Mouse (Mus musculus): Measurements from ENCODE around the gene Fmnl3.

Fmnl3 gene

DNA sequence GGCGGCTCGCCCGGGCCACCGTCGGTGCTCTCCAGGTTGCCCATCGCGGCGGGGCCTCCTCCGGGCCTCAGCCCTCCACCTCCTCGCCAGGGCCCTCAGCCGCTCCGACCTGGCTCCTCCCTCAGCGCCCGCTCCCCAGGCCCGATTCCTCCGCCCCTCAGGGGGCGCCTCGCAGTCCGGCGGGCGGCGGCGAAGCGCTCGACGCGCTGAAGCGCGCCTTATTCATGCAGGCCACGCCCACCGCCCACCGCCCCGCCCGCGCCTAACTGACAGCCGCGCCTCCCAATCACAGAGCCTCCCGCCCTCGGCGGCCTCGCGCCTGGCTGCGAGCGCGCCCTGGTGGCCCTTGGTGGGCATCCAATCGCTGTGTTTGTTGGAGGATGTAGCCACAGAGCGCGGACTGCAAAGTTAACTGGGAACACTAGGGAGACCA is at the start of gene Fmnl3:
Gene Fmnl3, minus strand, starts transcription at position 224 of the 433 bp plus-strand sequence.
- DNase-seq (ENCODE audit: low read depth) = peak; percentile 98

DNA sequence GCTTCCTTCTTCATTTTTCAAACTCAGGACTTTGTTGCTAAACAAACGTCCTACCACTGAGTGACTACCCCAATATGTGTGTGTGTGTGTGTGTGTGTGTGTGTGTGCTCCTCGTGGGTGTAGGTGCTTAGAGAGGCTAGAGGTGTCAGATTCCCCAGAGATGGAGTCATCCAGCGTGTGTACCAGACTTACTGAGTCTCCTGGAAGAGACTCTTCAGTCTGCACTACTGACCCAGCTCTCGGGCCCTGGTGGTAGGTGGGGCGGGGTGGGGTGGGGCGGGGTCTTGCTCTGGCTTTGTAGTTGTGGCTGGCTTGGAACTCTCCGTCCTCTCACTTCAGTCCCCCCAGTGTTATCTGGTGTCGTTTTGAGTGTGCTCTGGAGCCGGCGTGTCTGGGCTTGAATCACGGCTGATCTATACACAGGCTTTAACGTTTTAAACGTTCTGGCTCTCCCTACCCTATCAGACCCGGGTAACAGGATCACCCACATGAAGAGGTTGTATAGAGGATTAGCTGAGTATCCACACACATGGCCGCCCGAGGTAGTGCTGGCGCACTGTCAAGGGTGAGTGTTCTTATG is 47.5 kb upstream of the Fmnl3 start:
- DNase-seq (ENCODE audit: low read depth) = no peak

DNA sequence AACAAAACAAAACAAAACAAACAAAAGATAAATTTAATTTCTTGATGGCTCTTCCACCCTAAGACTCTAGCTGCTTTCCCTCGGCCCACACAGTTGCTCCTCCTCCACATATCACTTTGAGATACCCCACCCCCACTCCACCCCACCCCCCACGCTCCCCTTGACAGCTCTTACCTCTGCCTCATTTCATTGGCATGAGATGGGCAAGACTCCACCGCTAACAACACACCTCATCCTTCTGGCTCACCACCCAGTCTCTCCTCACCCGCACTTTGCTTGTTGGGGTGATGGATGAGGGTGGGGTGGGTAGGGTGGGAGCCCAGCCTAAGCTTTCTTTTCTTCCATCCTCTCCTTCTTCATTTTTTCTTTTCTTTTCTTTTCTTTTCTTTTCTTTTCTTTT is 46.7 kb upstream of the Fmnl3 start:
- no peak for DNase-seq (ENCODE audit: low read depth)

DNA sequence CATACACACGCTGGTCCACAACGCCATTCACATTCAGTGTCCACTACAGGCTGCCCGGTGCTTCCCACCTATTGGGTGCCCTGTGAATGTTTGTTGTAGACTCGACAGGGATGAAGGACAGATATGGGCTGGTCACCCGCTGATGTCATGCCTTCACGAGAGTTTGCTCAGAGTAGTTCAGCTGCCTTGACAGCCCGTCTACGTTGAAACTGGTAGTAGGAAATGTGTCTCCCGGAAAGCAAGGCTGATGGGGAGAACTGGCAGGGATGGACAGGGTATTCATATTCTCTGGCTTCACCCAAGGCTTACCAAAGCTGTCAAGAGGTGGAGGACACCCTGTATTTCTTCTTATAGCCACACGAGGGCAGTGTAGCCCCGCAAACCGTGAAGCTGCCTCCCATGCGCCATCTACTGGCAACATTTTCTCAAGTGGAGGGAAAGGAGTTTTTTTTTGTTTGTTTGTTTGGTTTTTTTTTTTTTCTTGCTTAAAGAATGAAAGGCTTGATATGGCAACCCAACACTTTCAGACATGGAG is 46.1 kb upstream of the Fmnl3 start:
- peak; percentile 97 for DNase-seq (ENCODE audit: low read depth)

DNA sequence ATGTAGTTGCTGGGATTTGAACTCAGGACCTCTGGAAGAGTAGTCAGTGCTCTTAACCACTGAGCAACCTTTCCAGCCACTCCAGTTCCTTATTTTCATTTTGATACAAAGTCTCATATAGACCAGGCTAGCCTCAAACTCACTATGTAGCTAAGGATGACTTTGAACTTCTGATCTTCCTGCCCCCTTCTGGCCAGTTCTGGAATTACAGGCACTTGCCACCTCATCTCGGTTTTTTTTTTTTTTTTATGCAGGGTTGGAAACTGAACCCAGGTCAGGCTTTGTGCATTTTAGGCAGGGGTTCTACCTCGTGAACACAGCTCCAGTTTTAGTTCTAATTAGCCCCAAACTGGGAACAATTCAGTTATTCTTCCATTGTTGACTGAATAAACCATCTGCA is 45.5 kb upstream of the Fmnl3 start:
- peak; percentile 89 for DNase-seq (ENCODE audit: low read depth)

DNA sequence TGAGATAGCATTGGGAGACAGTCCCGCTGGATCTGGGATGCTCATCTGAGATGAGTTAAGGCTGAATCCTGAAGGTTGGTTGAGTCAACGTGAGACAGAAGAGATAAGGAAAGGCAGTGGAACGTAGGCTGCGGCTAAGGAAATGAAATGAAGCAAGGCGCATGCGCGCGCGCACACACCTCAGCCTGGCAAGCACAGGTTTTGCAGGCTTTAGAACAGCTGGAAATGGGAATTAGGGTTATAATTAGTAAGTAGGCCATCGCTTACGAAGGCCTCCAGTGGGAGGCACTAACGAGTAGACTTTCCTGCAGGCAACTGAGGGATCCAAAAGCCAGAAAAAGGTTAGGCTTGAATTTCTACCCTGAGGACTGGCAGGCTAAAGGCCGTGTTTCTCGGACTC is 41.5 kb upstream of the Fmnl3 start:
- DNase-seq (ENCODE audit: low read depth) = no peak

DNA sequence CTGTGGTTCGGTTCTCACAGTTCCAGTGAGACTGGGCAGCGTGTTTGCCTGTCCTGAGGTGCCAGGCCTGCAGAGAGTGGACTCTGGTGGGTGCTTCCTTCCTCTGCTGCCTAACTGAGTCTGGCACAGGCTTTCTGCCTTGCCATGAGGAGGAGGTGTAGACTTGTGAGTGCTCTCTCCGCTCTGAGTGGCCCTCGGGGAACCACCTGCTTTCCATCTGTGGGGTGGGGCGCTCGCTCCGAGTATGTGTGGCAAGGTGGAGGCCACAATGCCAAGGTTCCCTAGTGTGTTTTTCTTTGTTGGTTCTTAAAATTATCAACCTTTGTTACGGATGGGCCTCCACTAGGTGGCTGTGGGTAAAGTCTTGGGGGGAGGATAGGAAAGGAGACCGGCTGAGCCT is 38.6 kb upstream of the Fmnl3 start:
- no peak for DNase-seq (ENCODE audit: low read depth)

DNA sequence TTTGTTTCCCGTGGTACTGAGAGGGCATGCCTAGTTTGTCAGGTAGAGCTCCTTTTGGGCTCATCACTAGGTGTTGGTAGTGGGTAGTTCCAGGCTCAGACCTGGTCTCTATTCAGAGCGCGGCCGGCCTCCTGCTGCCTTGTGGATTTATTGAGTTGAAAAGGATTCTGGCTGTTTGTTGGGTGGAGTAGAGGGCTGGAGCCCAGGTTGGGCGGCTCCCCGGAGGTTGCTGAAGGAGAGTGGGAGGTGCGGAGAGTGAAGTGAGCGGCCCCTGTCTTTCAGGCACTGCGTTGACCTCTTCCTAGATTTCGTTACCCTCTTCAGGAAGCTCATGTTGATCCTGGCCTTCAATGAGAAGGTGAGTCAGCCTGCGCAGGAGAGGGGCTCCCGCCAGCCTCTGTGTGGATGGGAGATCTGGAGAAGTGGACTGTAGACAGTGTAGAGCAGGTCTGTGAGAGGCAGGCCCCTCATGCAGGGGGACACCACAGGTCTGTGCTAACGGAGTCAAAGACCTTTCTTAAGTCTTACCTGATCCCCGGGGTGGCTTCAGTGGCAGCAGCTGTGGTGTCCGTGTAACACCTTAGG is 36.8 kb upstream of the Fmnl3 start:
- DNase-seq (ENCODE audit: low read depth) = no peak

DNA sequence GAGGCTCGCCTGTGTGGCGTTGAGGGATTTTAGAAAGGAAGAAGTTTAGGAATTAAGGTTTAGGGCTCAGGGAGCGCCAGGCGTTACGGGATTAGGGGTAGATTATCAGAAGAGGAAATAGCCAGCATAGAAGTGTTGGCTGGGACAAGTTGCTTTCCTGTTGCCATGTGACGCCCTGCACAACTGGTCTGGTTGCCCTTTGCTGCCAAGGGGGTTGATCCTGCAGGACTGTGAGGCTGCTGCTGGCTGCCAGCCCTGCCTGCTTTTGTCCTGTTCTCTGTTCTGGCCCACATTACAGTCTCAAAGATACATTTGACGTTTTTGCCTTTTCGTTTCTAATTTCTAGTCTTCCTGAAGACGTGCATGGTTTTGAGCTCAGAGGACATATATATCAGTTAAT is 34.9 kb upstream of the Fmnl3 start:
- DNase-seq (ENCODE audit: low read depth) = no peak

DNA sequence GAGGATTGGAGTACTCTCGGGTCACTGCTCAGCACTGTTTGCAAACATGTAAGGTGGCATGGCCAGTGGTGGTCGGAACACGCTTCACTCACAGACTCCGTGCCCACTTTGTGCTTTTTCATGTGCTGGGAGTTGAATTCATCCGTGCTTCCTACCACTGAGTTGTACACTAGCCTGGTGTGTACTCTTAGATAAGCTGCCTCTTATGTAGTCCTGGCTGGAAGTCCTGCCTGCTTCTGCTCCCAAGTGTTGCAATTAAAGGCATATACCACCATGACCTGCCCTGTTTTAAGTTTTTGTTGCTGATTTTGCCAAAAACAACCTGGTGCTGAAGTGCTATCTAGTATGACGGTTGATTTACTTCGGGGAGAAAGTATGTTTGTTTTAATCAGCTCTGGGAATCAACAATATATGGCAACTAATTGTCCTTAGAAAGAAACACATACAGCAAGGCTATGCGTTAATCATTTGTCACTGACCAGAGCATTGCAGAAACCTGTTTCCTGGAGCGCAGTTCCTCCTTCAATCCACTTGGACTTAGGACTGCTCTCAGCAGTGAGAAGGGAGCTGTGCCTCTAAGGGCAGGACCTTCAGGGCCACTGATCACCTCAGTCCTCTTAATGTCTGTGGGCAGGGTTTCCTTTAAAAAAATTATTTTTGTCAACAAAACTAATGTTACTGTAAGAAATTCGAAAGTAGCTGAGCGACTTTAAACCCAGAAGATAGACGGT is 33.0 kb upstream of the Fmnl3 start:
- no peak for DNase-seq (ENCODE audit: low read depth)

DNA sequence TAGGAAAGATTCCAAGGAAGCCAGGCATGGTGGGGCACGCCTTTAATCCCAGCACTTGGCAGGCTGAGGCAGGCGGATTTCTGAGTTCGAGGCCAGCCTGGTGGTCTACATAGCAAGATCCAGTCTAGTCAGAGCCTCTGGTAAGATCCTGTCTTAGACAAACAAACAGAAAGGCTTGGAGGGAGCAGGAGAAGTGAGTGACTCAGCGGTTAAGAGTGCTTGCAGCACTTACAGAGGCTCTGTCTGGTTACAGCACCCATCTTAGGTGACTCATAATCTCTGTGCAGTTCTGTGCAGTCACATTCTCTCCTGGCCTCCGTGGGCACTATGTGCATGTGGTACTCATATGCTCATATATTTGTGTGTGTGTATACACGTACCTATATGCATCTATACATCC is 30.3 kb upstream of the Fmnl3 start:
- no peak for DNase-seq (ENCODE audit: low read depth)

DNA sequence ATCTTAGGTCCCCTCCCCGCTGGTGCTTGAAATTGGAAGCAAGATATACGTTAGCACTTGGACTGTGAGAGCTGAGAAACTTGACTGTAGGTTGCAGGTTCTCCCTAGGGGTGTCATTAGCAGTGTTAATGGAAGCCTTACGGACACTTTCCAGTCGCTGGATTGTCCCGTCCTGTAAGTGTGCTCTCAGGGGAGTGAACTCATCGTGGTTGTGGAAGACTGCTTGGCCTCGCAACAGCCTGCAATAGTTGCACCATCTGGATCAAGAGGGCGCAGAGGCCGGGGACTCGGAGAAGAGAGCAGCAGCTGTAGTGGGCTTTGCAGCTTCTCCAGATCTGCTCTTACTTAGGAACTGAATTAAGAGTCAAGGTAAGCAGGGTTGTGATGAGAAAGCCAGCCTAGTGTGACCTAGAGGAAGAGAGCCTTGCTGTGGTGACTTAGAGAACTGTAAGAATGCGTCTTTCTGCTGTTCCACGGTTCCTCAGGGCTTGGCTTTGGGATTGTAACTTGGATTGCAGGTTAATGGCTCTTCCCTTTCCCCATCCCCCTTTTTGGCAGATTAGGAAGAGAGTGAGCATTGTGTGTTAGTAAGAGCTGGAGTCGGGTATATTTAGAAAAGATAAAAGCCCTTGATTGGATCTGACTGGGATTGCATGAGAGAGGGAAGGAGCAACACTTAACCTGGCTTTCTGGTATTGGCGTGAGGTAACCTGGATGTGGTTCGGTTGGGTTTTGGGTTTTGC is 29.4 kb upstream of the Fmnl3 start:
- no peak for DNase-seq (ENCODE audit: low read depth)

DNA sequence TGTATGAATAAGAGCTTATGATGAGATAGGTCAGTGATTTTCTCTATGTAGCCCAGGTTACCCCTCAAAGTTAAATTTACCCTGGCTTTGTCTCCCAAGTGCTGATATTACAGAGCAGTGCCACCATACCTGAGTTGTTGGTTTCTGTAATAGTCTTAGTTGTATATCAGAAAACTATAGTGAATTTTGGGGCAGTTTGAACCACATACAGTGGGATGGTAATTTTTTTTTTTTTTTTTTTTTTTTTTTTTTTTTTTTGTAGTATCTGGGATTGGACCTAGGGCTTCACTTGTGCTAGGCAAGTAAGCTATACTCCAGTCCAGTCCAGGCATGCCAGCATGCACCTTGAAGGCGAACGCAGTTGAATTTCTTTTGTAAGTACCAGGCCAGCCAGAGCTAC is 27.3 kb upstream of the Fmnl3 start:
- no peak for DNase-seq (ENCODE audit: low read depth)

DNA sequence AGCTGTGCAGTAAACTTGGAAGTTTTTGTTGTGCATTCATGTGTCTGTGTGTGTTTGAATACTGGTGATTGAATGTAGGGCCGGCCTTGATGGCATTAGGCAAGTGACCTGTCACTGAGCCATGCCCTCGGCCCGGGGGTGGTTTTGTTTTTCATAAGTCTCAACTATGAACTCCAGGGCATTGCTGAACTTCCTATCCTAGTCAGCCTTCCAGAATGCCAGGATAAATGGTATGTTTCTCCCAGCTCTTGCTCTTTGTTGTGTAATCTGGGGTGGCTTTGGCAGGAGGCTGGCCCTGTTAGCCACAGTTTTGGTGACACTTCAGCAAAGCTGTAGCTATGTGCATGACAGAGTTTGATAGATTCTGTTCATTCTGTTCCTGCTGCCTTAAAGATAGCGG is 26.6 kb upstream of the Fmnl3 start:
- no peak for DNase-seq (ENCODE audit: low read depth)

DNA sequence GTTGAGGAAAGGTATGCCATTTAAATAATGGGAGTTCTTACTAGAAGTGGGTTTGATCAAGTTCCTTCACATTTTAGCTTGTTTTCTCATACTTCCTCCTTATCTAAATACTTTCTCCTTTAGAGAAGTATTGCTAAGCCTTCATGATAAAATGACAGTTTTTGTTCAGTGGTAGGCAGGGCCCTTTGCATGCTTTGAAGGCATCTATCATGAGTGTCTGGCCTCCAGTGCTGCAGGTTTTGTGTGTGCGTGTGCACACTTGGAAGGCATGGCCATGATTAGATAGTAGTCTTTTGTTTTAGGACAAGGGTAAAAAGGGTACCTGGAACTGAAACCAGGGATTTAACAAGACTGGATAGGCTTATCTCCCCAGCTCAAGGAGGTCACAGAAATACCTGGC is 26.2 kb upstream of the Fmnl3 start:
- DNase-seq (ENCODE audit: low read depth) = no peak

DNA sequence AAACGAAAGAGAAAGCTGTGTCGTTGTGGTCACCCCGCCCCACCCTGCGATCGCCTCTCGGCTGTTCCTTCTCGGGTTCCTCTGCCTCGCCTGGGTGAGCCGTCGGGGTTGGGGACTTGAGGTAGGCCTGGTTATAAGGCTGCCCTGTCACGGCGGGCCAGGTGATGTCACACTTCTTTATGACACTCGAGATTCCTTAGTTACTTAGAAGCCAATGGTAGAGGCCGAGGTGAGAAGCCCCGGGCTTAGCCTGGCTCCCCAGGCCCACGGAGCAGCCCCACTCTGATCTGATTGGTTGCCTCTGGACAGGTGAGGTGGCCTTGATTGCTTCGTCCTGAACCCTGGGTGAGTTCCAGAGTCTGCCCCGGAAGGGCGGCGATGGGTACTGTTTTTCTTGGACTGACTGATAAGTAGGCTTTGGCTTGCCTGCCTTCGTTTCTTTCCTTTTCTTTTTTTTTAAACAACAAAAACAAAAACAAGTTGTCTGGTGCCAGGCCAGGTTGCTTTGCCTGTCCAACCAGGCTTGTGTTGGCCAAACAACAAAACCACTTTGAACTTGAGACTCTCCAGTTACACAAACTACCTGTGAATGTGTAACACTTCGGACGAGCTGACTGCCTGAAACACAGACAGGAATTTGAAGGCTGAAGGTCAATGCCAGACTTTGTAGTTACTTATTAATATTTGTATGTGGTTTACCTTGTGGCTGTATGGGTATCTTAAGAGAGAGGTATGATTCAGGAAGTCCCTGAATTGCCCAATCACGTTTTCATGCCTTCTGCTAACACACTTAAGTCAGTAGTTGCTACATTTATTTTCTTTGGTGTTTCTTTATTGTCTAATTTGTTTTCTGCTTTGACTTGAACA is 23.3 kb upstream of the Fmnl3 start:
- no peak for DNase-seq (ENCODE audit: low read depth)

DNA sequence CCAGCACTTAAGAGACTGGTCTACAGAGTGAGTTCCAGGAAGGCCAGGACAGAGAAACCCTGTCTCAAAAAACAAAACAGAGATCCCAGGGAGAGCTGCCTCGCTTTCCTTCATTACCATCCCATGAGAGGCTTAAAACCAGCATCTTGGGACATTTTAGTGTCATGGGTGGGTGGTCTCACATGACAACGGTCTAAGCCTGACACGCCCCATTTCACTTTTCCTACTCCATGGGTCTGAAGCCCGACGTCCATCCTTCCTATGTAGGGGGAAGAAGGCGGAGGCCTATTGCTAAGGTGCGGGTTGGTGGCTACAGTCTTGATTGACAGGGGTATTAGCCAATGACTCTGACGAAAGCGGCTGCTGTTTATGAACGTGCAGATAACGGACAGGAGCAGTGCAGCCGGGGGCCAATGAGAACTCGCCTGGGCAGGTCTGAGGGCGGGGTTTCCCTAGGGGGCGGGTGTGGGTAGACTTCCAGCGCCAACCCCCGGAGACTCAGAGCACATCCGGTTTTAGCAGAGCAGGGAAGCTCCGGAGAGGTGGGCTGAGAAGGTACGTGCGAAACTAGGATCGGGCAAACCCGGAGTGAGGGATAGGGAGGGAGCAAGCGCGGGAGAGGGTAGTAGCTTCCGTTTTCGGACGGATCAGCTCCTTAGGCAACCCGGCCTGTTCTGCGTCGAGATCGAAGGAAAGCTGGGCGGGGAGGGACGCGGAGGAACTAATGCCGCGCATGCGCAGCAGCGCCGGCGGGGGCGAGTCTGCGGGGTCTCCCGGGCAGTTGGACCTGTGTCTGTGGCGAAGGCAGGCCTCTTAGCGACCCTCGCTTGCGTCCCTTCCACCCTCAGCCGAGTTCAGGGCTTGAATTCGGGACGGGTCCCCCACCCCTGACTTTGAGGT is 22.5 kb upstream of the Fmnl3 start, which contains the start of gene Tmbim6:
Gene Tmbim6, plus strand, starts transcription at position 397 of the 900 bp plus-strand sequence.
- DNase-seq (ENCODE audit: low read depth) = peak; percentile 100

DNA sequence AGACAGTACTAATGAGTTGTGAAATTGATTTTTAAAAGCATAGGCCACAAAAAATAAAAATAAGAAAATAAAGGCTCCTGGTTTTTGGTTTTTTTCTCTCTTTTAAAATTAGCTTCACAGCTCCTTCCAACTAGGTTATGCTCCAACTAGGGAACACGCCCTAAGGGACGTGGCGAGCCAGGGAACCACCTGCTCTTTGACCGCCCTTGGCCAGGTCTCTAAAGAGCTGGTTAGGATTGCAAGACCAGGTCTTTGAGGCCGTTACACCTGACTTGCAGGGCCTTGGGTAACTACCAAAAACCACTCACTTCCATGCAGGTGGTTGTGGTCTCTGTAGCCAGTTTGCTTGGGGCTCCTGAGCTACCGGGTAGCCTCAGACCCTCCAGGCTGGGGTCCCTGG is 21.7 kb upstream of the Fmnl3 start:
- DNase-seq (ENCODE audit: low read depth) = no peak

DNA sequence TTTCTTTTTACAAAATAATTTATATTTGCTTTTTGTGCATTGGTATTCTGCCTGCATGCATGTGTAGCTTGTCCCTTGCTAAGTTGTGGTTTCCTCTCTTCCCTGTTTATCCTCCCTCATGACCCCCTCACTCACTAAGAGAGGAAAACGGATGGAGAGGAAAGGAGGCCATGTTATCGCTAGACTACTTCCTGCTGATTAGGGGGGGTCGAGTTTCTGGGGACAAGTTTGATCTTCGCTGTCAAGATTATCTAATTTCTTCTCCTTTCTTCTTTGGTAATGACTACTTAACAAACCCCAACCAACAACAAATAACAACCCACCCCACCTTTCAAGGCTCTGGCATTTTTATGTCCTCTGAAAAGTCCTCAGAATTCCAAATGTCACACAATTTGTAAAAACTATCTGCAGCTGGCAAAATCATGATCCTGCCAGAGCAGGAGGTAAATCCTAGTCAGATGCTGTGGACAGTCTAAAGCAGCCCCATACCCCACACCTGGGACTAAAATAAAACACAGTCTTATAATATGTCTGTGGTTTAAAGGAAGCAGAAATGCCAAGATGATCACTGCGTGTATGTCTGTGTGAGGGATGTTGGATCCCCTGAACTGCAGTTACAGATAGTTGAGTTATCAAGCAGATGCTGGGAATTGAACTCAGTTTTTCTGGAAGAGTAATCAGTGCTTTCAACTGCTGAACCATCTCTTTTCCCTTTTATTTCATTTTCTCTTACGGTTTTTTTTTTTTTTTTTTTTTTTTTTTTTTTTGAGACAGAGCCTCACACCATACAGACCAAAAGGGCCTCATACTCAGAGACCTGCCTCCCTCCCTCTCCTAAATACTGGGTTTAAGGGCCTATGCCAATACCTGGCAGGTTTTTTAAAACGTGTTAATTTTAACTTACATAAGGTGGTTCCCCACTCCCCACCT is 20.5 kb upstream of the Fmnl3 start:
- DNase-seq (ENCODE audit: low read depth) = no peak
